Comparison of ENCODE assay signal across 9 mouse cellular contexts in the genomic region with DNA sequence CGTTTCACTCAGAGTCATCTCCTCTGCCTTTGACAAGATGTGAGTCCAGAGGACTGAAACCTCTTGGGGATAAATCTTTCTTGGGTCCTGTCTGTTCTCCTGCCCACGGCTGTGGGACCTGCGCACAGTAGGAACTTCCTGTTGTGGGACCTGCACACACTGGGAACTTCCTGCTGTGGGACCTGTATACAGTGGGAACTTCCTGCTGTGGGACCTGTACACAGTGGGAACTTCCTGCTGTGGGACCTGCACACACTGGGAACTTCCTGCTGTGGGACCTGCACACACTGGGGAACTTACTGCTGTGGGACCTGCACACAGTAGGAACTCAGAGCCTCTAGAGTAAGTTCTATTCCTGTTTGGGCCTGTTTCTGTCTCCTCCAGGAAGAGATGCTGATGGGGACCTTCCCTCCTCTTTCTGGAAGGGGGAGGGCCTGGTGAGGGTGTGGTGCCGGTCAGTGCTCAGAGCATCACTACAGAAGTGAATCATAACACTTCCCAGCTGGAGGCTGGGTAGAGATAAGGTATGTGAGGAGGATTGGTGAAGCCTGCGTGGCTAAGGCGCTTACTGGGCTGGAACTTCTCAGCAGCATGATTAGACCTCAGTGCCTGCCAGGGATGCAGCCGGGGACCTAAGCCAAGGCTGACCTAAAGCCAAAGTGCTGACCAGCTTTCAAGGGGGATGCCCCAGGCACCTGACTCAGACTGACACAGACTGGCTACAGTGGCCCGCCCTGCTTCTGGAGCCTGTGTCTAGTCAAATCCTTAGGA. TPM values are rescaled to one million over a fixed set of nuclear protein-coding genes. Genes with fewer than 3 reads are reported as not detected.
A peak's percentile ranks its signal among the peaks of the same experiment; 100 is the strongest.
DNase-seq lines count a peak whose midpoint lies in the region; ATAC-seq lines count a peak whose summit lies in the region.
"Had no signal": no experiment of that assay in that cellular context is flagged by ENCODE, and none has a peak within 500 bp of the region (broad histone marks: within the 10 kb centered on the region; RNA-seq: fewer than 3 reads in every experiment).

No protein-coding gene starts in this region.

- H3K4me1 ChIP-seq in midbrain, embryonic 11.5 days (ENCODE audit: control insufficient read depth, insufficient read depth, low read length), result no peaks in the 10 kb centered on the region
- peaks cover 14% of the 10 kb centered on the region for H3K4me1 ChIP-seq in embryonic facial prominence, embryonic 10.5 days

- peak; percentile 5 for DNase-seq in adrenal gland, adult 8-10 months
- no peak for DNase-seq in adrenal gland, postnatal 25 days
- peak; percentile 74 for DNase-seq in urinary bladder, postnatal 14 days (ENCODE audit: low spot score)
- DNase-seq in urinary bladder, postnatal 10 days (ENCODE audit: low spot score), result no peak
- peak; percentile 57 to 75 for DNase-seq in heart, postnatal 14 days
- DNase-seq in midbrain, embryonic 11.5 days (ENCODE audit: low spot score, missing footprints), result no peak
- DNase-seq in embryonic facial prominence, embryonic 10.5 days (ENCODE audit: low spot score), result no peak
- no peak for DNase-seq in left cerebral cortex, postnatal 14 days (ENCODE audit: low spot score in 2 of 2)

- no peak overlapping the region for H3K27ac ChIP-seq in midbrain, embryonic 11.5 days (ENCODE audit: low read depth, low read length)
- no peak overlapping the region for H3K27ac ChIP-seq in embryonic facial prominence, embryonic 10.5 days (replicated peaks)

- no peak overlapping the region for H3K4me2 ChIP-seq in midbrain, embryonic 11.5 days

- no peaks in the 10 kb centered on the region for H3K27me3 ChIP-seq in midbrain, embryonic 11.5 days (ENCODE audit: control insufficient read depth, insufficient read depth, low read length)
- H3K27me3 ChIP-seq in embryonic facial prominence, embryonic 10.5 days (replicated peaks; ENCODE audit: low read depth, poor library complexity, severe bottlenecking), result no peaks in the 10 kb centered on the region

- intact Hi-C loops in heart, postnatal 14 days (cut with DNase I), result no loop called here
- intact Hi-C loops in left cerebral cortex, postnatal 14 days (cut with DNase I), result no loop called here

- H3K9me3 ChIP-seq in midbrain, embryonic 11.5 days (ENCODE audit: control insufficient read depth, low read length), result no peaks in the 10 kb centered on the region
- H3K9me3 ChIP-seq in embryonic facial prominence, embryonic 10.5 days, result no peaks in the 10 kb centered on the region

- WGBS in midbrain, embryonic 11.5 days, result 87% methylated on average over 8 of the region's 8 CpGs
- 88% methylated on average over 8 of the region's 8 CpGs for WGBS in embryonic facial prominence, embryonic 10.5 days

- H3K36me3 ChIP-seq in midbrain, embryonic 11.5 days (ENCODE audit: control insufficient read depth, insufficient read depth, low read length), result no peaks in the 10 kb centered on the region
- H3K36me3 ChIP-seq in embryonic facial prominence, embryonic 10.5 days (replicated peaks), result no peaks in the 10 kb centered on the region

- ATAC-seq in midbrain, embryonic 11.5 days (ENCODE audit: low FRiP score), result no peak

- H3K4me3 ChIP-seq in midbrain, embryonic 11.5 days (ENCODE audit: low read depth, low read length), result no peak overlapping the region
- H3K4me3 ChIP-seq in embryonic facial prominence, embryonic 10.5 days, result no peak overlapping the region

- H3K9ac ChIP-seq in midbrain, embryonic 11.5 days (ENCODE audit: low read length), result no peak overlapping the region

RNA-seq across cellular contexts. Expression of gene Ptgis, which starts 22.8 kb away (rescaled TPM):
- 10 to 100 TPM; 26.8 to 54.4 (median 40.8) TPM for total RNA-seq in adrenal gland, adult 8-10 months (2022)
- total RNA-seq in adrenal gland, postnatal 25 days (2021), result 17.7 and 24.9 TPM in 2 replicates
- 10 to 100 TPM; 24.5 to 25.5 TPM for total RNA-seq in heart, postnatal 14 days (2021)
- 9.4 and 11.2 TPM in 2 replicates for polyA plus RNA-seq in midbrain, embryonic 11.5 days (2014; fragmentation: Nextera tagmentation; extraction: Ambion mirVana)
- 13.7 and 14.6 TPM in 2 replicates for polyA plus RNA-seq in embryonic facial prominence, embryonic 10.5 days (2016; fragmentation: Nextera tagmentation; extraction: Ambion mirVana)
- 1 to 10 TPM; 2.7 to 3.2 TPM for total RNA-seq in left cerebral cortex, postnatal 14 days (2021)
- total RNA-seq: granulocyte monocyte progenitor cell, adult 5-6 weeks had no signal

Comparison
In these comparisons a context has a peak if more than half of its experiments do, and no peak if none do; other contexts are left out.
1. DNase-seq: peak in adrenal gland, adult 8-10 months (single experiment), urinary bladder, postnatal 14 days (single experiment) and heart, postnatal 14 days (2 of 2); none in adrenal gland, postnatal 25 days (single experiment), urinary bladder, postnatal 10 days (single experiment), midbrain, embryonic 11.5 days (single experiment), embryonic facial prominence, embryonic 10.5 days (single experiment) and left cerebral cortex, postnatal 14 days (0 of 2).